Mouse (Mus musculus): ENCODE measurements around the gene Sdhb.

The Sdhb gene

DNA sequence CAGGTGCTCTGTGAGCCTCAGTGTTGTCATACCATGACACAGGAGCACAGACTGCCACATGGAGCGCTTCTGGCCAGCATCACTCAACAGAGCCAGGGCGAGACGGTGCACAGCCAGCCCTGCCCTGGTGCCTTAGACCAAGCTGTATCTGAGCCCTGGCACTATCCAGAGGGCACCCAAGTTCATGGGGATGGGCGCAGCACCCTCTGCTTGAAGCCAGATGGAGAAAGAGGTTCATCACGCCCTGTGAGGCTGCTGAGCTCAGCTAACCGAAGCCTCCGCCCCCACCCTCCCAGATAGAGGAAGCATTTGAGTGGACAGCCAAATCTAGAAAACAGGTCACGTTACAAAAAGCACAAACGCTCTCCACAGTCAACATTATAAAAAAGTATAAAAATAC is 55.3 kb downstream of the Sdhb start:
- no peak for DNase-seq

DNA sequence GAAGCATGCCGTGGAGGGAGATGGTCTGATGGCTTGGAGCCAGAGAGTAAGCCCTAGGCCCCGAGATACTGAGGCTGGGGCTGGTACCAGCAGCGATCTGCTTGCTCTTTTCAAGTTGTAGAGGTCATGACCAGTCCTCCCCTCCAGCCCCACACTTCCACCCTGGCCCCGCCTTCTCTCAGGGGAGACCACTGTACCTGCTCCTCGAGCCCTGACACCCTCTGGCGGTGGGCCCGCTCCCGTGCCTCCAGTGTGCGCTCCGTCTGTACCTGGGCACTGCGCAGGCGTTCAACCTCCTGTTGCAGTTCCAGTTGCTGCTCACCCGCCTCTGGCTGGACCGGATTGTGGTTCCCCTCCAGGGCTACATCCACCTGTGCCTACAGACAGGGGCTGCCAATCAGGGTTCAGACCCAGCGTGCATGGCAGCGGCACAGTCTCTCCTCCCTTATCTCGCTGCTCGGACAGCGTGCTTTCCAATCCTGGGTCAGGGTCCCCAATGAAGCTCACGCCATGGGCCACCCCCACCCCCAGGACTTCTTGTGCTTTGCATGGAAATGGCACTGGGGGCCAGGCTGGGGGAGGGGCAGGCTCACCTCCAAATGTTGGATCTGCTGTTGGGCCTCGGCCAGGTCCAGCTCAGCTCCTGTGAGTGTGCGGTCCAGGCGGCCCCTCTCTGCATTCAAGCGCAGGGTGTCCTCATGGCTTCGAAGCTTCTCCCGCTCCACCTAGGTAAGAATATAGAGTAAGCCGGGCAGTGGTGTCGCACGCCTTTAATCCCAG is 56.8 kb downstream of the Sdhb start:
- no peak for DNase-seq

DNA sequence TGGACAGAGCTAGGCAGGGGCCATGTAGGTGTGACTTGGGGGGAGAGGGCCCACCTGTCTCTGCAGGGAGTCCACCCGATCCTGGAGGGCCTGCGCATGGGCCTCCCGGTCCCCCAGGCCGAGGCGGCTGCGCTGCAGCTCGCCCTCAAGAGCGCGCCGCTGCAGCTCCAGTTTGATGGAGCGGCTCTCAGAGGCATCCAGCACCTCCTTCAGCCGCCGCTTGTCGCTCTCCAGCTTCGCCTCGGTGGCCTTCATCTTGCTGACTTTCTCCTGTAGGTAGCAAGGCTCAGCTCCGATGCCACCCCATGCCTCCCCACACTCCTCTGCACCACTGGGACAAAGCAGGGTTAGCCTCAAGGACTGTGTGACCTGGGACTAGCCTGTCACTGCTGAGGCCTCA is 59.2 kb downstream of the Sdhb start:
- DNase-seq: no peak

- DNase-seq: no peak
Measured at GRCm38 (mm10) chr4:141020811-141021613, 60.0 kb downstream of the Sdhb start.

DNA sequence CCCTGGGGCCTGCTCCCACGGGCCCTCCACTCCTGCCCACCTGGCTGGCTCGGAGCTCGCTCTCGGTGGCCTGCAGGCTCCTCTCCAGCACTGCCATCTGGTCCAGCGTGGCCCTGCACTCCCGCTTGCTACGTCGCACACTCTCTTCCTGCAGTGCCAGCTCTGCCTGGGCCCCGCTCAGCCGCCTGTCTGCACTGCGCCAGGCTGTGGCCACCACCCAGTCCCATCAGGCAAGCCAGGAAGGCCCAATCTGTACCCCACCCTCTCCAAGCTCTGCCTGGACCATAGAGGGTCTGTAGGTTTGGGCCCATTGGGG is 60.6 kb downstream of the Sdhb start:
- DNase-seq: no peak

- no peak for DNase-seq
Measured at GRCm38 (mm10) chr4:141024052-141024451, 63.0 kb downstream of the Sdhb start.

- no peak for DNase-seq
Measured at GRCm38 (mm10) chr4:141024992-141025391, 64.0 kb downstream of the Sdhb start.

All from thymus, adult 18-20 months (tissue).